Mouse (Mus musculus) colon, adult 2 months (tissue): ENCODE measurements around the gene Mylk. TPM values are rescaled to one million over a fixed set of nuclear protein-coding genes. Genes with fewer than 3 reads are reported as not detected.

ENCODE experiments used
- polyA plus RNA-seq: library from polyadenylated mRNA; depleted of rRNA; stranded (reverse); fragments of >200 nt; gene quantifications from 2 replicates; pipeline ENCODE4 v1.2.3, GENCODE M21; 2012; rRNA removed

Gene Mylk
- polyA plus RNA-seq: 323 and 335 TPM in 2 replicates

DNA sequence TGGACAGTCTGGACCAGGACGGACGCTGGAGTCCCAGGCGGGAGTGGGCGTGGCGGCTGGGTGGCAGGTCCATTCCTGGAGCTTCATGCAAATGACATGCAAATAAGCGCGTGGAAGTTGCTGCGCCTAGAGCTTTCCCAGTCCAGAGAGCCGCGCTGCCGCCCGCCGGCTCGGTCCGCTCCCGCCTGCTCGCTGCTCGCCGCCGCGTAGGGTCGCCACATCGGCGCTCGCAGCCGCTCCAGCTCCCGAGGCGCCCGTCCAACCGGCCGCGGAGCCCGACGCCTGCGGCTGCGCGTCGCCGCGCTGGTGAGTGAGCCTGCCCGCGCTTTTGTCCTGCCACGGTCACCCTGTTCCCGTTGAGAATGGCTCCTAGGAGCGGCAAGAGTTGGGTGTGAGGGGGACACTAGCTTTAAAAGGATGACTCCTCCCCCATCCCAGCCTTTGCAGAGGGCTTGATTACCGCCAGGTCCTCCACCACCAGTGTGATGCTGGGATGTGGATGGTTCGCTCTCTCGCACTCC is at the start of gene Mylk:
Gene Mylk, plus strand, starts transcription at position 146 of the 521 bp plus-strand sequence.

DNA sequence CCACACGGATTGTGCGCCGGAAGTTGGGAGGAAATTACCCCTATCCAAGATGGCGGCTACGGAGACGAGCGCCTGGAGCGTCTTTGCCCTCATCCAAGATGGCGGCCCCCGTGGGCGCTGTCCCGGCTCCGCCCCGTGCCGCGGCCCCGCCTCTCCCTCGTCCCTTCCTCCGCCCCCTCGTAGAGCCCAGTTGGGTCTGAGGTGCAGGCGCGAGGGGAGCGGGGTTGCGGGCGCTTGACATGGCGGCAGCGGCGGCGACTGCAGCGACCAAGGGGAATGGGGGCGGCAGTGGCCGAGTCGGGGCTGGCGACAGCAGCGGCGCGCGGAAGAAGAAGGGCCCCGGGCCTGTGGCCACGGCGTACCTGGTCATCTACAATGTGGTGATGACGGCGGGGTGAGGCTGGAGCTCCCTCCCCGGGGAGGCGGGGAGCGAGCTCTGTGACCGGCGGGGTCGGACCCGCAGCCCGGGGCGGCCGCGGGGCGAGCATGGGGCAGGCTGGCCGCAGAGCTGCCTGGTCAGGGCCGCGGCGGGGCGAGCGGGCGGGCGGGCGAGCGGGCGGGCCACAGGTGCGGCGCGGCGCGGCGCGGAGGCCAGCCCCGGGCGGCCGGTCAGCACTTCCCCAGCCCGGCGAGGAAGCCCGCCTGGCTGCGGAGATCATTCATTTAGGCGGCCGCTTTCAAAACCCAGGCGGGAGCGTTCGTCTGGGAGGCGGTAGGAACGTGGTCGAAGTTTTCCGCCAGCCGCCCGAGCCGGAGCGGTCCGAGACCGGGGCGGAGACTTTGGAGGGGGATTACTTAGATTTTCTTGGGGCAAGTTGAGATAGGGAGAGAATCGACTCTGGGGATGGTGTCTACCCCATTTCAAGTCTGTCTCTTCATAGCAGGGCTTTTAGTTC is 277.5 kb downstream of the Mylk start, which contains the start of gene Hacd2:
Gene Hacd2, plus strand, starts transcription at position 187 of the 896 bp plus-strand sequence.

Other genes starting within 250 kb of the Mylk start
- gene Kalrn, start 171.7 kb upstream of the Mylk start, polyA plus RNA-seq: 22.2 and 24.3 TPM in 2 replicates
- not detected in 2 replicates for gene Ropn1, start 95.3 kb upstream of the Mylk start, polyA plus RNA-seq
- 0.95 and 0.98 TPM in 2 replicates for gene Ccdc14, start 54.6 kb upstream of the Mylk start, polyA plus RNA-seq